Mouse (Mus musculus) testis, adult 2 months (tissue): ENCODE measurements around the gene Smarca4.

Source experiments
- CTCF ChIP-seq: fragments of 200-500 bp; IDR thresholded peaks from 2 replicates; pipeline ENCODE4 v1.5.1; 2012; ENCODE audit warnings: low read depth, mild to moderate bottlenecking, inconsistent platforms, low read length, moderate library complexity; ENCODE audit not compliant: control insufficient read depth, insufficient read depth, insufficient replicate concordance
- POLR2A ChIP-seq: fragments of 200-500 bp; IDR thresholded peaks from 2 replicates; pipeline ENCODE4 v1.6.1; 2012; ENCODE audit warnings: low read depth, mild to moderate bottlenecking, inconsistent platforms, low read length, moderate library complexity; ENCODE audit not compliant: control insufficient read depth

GRCm38 (mm10) chr9:21715298-21715697 is 99.3 kb downstream of the Smarca4 start:
- no peak for TF ChIP-seq CTCF
- TF ChIP-seq POLR2A: no peak
